Mouse (Mus musculus): ENCODE results near the gene Brf1. TPM values are rescaled to one million over a fixed set of nuclear protein-coding genes. Genes with fewer than 3 reads are reported as not detected.

Brf1 gene
- polyA plus RNA-seq, 1 experiment from 2014 or later, result 28.8 TPM

- 13% methylated on average over 6 of the region's 6 CpGs for WGBS (ENCODE audit: insufficient replicate concordance)
- no peak overlapping the region for H3K27ac ChIP-seq
- H3K36me3 ChIP-seq, result no peaks in the 10 kb centered on the region
- H3K4me2 ChIP-seq, result peak overlapping the region; percentile 94
- peak overlapping the region; percentile 62 for H3K4me3 ChIP-seq (replicated peaks)
- peaks cover 38% of the 10 kb centered on the region for H3K4me1 ChIP-seq (replicated peaks)
- no peaks in the 10 kb centered on the region for H3K9me3 ChIP-seq (replicated peaks)
- peaks cover 66% of the 10 kb centered on the region for H3K27me3 ChIP-seq
- no peak overlapping the region for H3K9ac ChIP-seq
- no peak for ATAC-seq (ENCODE audit: low read depth)
- no peak for DNase-seq
Measured at GRCm38 (mm10) chr12:112950761-112951129, 49.8 kb downstream of the Brf1 start.

- DNase-seq, result peak; percentile 72
- Histone ChIP-seq H3K4me3 (replicated peaks) (peak overlapping the region; percentile 62), H3K36me3 (no peaks in the 10 kb centered on the region), H3K9me3 (replicated peaks) (no peaks in the 10 kb centered on the region), H3K4me1 (replicated peaks) (peaks cover 35% of the 10 kb centered on the region), H3K9ac (peak overlapping the region; percentile 62), H3K4me2 (peak overlapping the region; percentile 94), H3K27me3 (peaks cover 69% of the 10 kb centered on the region), H3K27ac (no peak overlapping the region; the same call in 1 of the 2 replicates)
- under 1% methylated on average over 58 of the region's 58 CpGs for WGBS (ENCODE audit: insufficient replicate concordance)
- peak; percentile 80 for ATAC-seq (ENCODE audit: low read depth)
Measured at GRCm38 (mm10) chr12:112950040-112950760, 50.3 kb downstream of the Brf1 start.

DNA sequence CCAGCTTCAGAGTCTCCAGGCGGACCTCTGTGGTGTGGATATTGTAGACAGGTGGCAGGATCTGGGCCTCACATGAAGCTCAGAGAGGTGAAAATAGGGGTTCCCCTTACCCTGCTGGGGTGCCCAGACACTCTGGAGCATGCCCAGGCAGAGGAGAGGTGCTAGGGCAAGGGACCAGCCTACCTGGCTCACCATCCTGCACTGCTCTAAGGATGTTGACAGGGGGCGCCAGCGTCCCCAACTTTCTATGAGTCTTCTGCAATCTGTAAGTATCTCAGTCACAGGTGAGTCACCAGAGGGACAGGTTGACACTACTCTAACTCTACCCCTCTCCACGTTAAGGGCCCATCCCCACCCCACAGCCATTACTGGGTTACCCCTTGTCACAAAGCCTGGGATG is 53.2 kb downstream of the Brf1 start:
- Histone ChIP-seq H3K36me3 (no peaks in the 10 kb centered on the region), H3K9me3 (replicated peaks) (no peaks in the 10 kb centered on the region), H3K4me3 (replicated peaks) (no peak overlapping the region), H3K4me1 (replicated peaks) (peaks cover 30% of the 10 kb centered on the region), H3K4me2 (no peak overlapping the region), H3K9ac (no peak overlapping the region), H3K27me3 (peaks cover 64% of the 10 kb centered on the region), H3K27ac (no peak overlapping the region)
- no peak for ATAC-seq (ENCODE audit: low read depth)
- 19% methylated on average over 4 of the region's 4 CpGs for WGBS (ENCODE audit: insufficient replicate concordance)
- no peak for DNase-seq

- no peak for DNase-seq
- WGBS (ENCODE audit: insufficient replicate concordance), result 55% methylated on average over 2 of the region's 2 CpGs
- H3K4me2 ChIP-seq, result no peak overlapping the region
Measured at GRCm38 (mm10) chr12:112943669-112944068, 56.8 kb downstream of the Brf1 start.

GRCm38 (mm10) chr12:112941776-112942713 is 58.5 kb downstream of the Brf1 start, which contains the start of gene Nudt14:
Gene Nudt14 (minus strand): TSS chr12:112942124.
- peaks cover 28% of the 10 kb centered on the region for H3K4me1 ChIP-seq (replicated peaks)
- H3K9ac ChIP-seq, result peak within 1 kb of the TSS; percentile 76
- peak within 1 kb of the TSS; percentile 55; the same call in 1 of the 2 replicates for H3K27ac ChIP-seq
- H3K36me3 ChIP-seq, result no peaks in the 10 kb centered on the region
- H3K4me2 ChIP-seq, result peak within 1 kb of the TSS; percentile 77
- H3K4me3 ChIP-seq (replicated peaks), result peak within 1 kb of the TSS; percentile 80
- ATAC-seq (ENCODE audit: low read depth) (peak; percentile 87), DNase-seq (peak; percentile 67)
- H3K9me3 ChIP-seq (replicated peaks), result no peaks in the 10 kb centered on the region
- H3K27me3 ChIP-seq, result peaks cover 20% of the 10 kb centered on the region
- 2% methylated on average over 58 of the region's 58 CpGs for WGBS (ENCODE audit: insufficient replicate concordance)

More at GRCm38 (mm10) chr12:112943669-112944068, 56.8 kb downstream of the Brf1 start:
- no peak for ATAC-seq (ENCODE audit: low read depth)
- no peaks in the 10 kb centered on the region for H3K9me3 ChIP-seq (replicated peaks)
- peaks cover 34% of the 10 kb centered on the region for H3K27me3 ChIP-seq
- H3K27ac ChIP-seq, result no peak overlapping the region
- H3K9ac ChIP-seq, result no peak overlapping the region
- H3K4me1 ChIP-seq (replicated peaks), result peaks cover 25% of the 10 kb centered on the region
- H3K4me3 ChIP-seq (replicated peaks), result no peak overlapping the region
- H3K36me3 ChIP-seq, result no peaks in the 10 kb centered on the region

DNA sequence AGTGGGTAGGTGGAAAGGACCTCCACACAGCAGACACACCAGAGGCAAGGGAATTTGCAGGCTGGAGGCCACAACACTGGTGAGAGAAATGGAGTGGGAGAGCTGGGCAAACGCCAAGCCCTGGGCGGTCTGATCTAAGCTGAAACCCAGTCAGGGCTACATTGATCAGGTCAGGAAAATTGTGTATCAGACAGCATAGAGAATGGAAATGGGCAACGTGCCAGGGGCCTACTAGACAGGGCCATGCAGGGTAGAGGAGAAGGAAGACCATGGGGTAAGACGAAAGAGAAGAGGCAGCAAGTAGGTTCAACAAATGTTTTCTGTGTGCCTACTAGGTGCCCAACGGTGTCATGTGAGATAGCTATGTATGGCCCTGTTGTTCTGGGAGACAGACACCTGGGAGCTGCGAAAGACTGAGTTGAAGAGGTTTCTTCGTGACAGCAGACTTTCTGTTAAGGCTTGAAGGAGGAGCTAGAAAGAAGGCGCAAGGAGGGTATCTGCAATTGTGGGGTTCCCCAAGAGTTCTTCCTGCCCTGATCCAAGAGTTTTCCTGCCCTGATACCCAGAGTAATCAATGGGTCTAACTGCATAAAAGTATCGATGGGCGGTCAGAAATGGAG is 59.2 kb downstream of the Brf1 start:
- Histone ChIP-seq H3K9me3 (replicated peaks) (no peaks in the 10 kb centered on the region), H3K36me3 (no peaks in the 10 kb centered on the region), H3K4me1 (replicated peaks) (peaks cover 28% of the 10 kb centered on the region), H3K9ac (peak overlapping the region; percentile 76), H3K4me2 (peak overlapping the region; percentile 77), H3K27ac (no peak overlapping the region), H3K4me3 (replicated peaks) (peak overlapping the region; percentile 80), H3K27me3 (peaks cover 12% of the 10 kb centered on the region; the same call in 1 of the 2 replicates)
- 38% methylated on average over 10 of the region's 10 CpGs for WGBS (ENCODE audit: insufficient replicate concordance)
- DNase-seq (no peak), ATAC-seq (ENCODE audit: low read depth) (no peak)

- H3K4me3 ChIP-seq (replicated peaks), result no peak overlapping the region
- 65% methylated on average over 9 of the region's 9 CpGs for WGBS (ENCODE audit: insufficient replicate concordance)
- DNase-seq (no peak), ATAC-seq (ENCODE audit: low read depth) (no peak)
- no peak overlapping the region for H3K4me2 ChIP-seq
- no peak overlapping the region for H3K27ac ChIP-seq
- no peaks in the 10 kb centered on the region for H3K9me3 ChIP-seq (replicated peaks)
- peaks cover 28% of the 10 kb centered on the region for H3K4me1 ChIP-seq (replicated peaks)
- H3K9ac ChIP-seq, result peak overlapping the region; percentile 76; the same call in 1 of the 2 replicates
- H3K36me3 ChIP-seq, result no peaks in the 10 kb centered on the region
- H3K27me3 ChIP-seq, result 0 out of 2 replicates have a peak, but pooled peaks cover 9% of the 10 kb centered on the region
Measured at GRCm38 (mm10) chr12:112940710-112941109, 59.8 kb downstream of the Brf1 start.

DNA sequence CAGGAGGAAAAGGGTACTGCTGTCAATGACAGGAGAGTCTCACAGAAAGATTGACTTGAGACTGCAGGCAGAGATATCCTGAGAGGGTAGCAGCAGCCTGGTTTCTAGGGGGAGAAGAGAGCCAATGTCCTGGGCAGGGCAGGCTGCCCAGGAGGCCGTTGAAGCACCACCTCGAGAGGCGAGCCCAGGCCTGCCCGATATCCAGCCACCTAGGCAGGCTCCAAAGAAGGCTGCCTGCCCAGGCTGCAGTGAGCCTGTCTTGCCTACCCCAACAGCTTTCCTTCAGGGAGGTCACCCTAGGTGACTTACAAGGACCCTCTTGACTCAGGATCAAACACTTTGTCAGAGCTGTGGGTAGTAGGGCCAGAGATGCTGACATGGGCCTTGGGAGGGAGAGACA is 60.3 kb downstream of the Brf1 start:
- H3K4me3 ChIP-seq (replicated peaks), result no peak overlapping the region
- H3K4me2 ChIP-seq, result no peak overlapping the region
- H3K27ac ChIP-seq, result no peak overlapping the region
- WGBS (ENCODE audit: insufficient replicate concordance), result 84% methylated on average over 4 of the region's 4 CpGs
- DNase-seq (no peak), ATAC-seq (ENCODE audit: low read depth) (no peak)
- 0 out of 2 replicates have a peak, but pooled peaks cover 6% of the 10 kb centered on the region for H3K27me3 ChIP-seq
- H3K36me3 ChIP-seq, result no peaks in the 10 kb centered on the region
- H3K9ac ChIP-seq, result no peak overlapping the region; the same call in 1 of the 2 replicates
- H3K9me3 ChIP-seq (replicated peaks), result no peaks in the 10 kb centered on the region
- peaks cover 28% of the 10 kb centered on the region for H3K4me1 ChIP-seq (replicated peaks)

- Histone ChIP-seq H3K4me3 (replicated peaks) (no peak overlapping the region), H3K4me1 (replicated peaks) (peaks cover 28% of the 10 kb centered on the region), H3K9me3 (replicated peaks) (no peaks in the 10 kb centered on the region), H3K4me2 (no peak overlapping the region), H3K9ac (no peak overlapping the region), H3K36me3 (no peaks in the 10 kb centered on the region), H3K27ac (no peak overlapping the region), H3K27me3 (0 out of 2 replicates have a peak, but pooled peaks cover 6% of the 10 kb centered on the region)
- WGBS (ENCODE audit: insufficient replicate concordance), result 54% methylated on average over 10 of the region's 10 CpGs
- no peak for ATAC-seq (ENCODE audit: low read depth)
- DNase-seq, result no peak
Measured at GRCm38 (mm10) chr12:112938873-112939565, 61.5 kb downstream of the Brf1 start.

DNA sequence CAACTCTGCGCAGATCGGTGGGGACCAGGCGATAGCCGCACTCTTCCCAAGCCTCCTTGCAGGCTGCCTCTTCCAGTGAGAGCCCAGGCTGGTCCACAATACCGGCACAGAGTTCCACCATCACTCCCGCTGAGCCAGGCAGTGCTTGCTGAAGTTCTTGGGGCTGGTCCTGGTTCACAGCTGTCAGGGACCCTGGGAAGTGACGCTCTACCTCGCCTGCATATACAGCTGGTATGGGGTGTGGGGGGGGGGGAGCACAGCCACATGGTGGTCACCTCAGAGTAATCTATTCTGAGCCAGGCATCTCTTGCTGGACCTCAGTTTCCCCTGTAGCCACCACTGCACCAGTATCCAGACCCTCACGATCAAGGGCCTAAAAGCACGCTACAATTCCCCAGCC is 62.1 kb downstream of the Brf1 start:
- no peaks in the 10 kb centered on the region for H3K36me3 ChIP-seq
- H3K27ac ChIP-seq, result no peak overlapping the region
- ATAC-seq (ENCODE audit: low read depth) (no peak), DNase-seq (no peak)
- 78% methylated on average over 10 of the region's 10 CpGs for WGBS (ENCODE audit: insufficient replicate concordance)
- peaks cover 28% of the 10 kb centered on the region for H3K4me1 ChIP-seq (replicated peaks)
- no peak overlapping the region for H3K4me3 ChIP-seq (replicated peaks)
- 0 out of 2 replicates have a peak, but pooled peaks cover 6% of the 10 kb centered on the region for H3K27me3 ChIP-seq
- H3K9me3 ChIP-seq (replicated peaks), result no peaks in the 10 kb centered on the region
- H3K9ac ChIP-seq, result no peak overlapping the region
- no peak overlapping the region for H3K4me2 ChIP-seq

Measured in liver, embryonic 13.5 days (tissue).